9 mouse cellular contexts compared by ENCODE assay signal in genomic region chr13:60146994-60147856, GRCm38 (mm10). TPM values are rescaled to one million over a fixed set of nuclear protein-coding genes. Genes with fewer than 3 reads are reported as not detected.
DNase-seq lines count a peak whose midpoint lies in the region; ATAC-seq and TF ChIP-seq lines count a peak whose summit lies in the region.
"Had no signal": no experiment of that assay in that cellular context is flagged by ENCODE, and none has a peak within 500 bp of the region (broad histone marks: within the 10 kb centered on the region; RNA-seq: fewer than 3 reads in every experiment).

No protein-coding gene starts in this region.

- H3K9me3 ChIP-seq in heart, embryonic 13.5 days: no peaks in the 10 kb centered on the region
- no peaks in the 10 kb centered on the region for H3K9me3 ChIP-seq in embryonic facial prominence, embryonic 11.5 days (replicated peaks; ENCODE audit: control insufficient read depth, low read length)
- H3K9me3 ChIP-seq in intestine, embryonic 14.5 days (ENCODE audit: control insufficient read depth, low read length): no peaks in the 10 kb centered on the region
- H3K9me3 ChIP-seq in midbrain, postnatal 0 days (ENCODE audit: low read length): no peaks in the 10 kb centered on the region

- WGBS in heart, embryonic 13.5 days: 5% methylated on average over 21 of the region's 21 CpGs
- WGBS in embryonic facial prominence, embryonic 11.5 days: 2% methylated on average over 21 of the region's 21 CpGs
- 6% methylated on average over 21 of the region's 21 CpGs for WGBS in intestine, embryonic 14.5 days
- WGBS in midbrain, postnatal 0 days: 4% methylated on average over 21 of the region's 21 CpGs
- WGBS in cerebellum, adult 2 months: 6% methylated on average over 21 of the region's 21 CpGs

- H3K4me2 ChIP-seq in heart, embryonic 13.5 days: peak overlapping the region; percentile 76
- H3K4me2 ChIP-seq in embryonic facial prominence, embryonic 11.5 days (ENCODE audit: low read depth, low read length): peak overlapping the region; percentile 19
- peak overlapping the region; percentile 55 for H3K4me2 ChIP-seq in intestine, embryonic 14.5 days (ENCODE audit: low read length)
- peak overlapping the region; percentile 57 for H3K4me2 ChIP-seq in midbrain, postnatal 0 days (ENCODE audit: low read depth, low read length, poor library complexity, severe bottlenecking)

- no peak for TF ChIP-seq CTCF in midbrain, postnatal 0 days (IDR thresholded peaks at IDR 0.05)
- no peak for TF ChIP-seq CTCF in cerebellum, adult 2 months (IDR thresholded peaks at IDR 0.05; ENCODE audit: borderline replicate concordance, insufficient read depth, low read depth, low read length)

- H3K27me3 ChIP-seq in heart, embryonic 13.5 days (replicated peaks): no peaks in the 10 kb centered on the region; the same call in 1 of the 2 replicates
- H3K27me3 ChIP-seq in embryonic facial prominence, embryonic 11.5 days (ENCODE audit: control insufficient read depth, insufficient read depth, low read length): no peaks in the 10 kb centered on the region
- no peaks in the 10 kb centered on the region for H3K27me3 ChIP-seq in intestine, embryonic 14.5 days (replicated peaks; ENCODE audit: control insufficient read depth, insufficient read depth, low read length)
- H3K27me3 ChIP-seq in midbrain, postnatal 0 days (ENCODE audit: insufficient read depth, low read length): no peaks in the 10 kb centered on the region
- no peaks in the 10 kb centered on the region for H3K27me3 ChIP-seq in cerebellum, adult 2 months (ENCODE audit: control insufficient read depth, insufficient read depth, low read length)

- TF ChIP-seq POLR2A in cerebellum, adult 2 months (IDR thresholded peaks at IDR 0.05; ENCODE audit: borderline replicate concordance, insufficient read depth, low read length): no peak

- H3K9ac ChIP-seq in heart, embryonic 13.5 days: peak overlapping the region; percentile 80
- H3K9ac ChIP-seq in embryonic facial prominence, embryonic 11.5 days (replicated peaks; ENCODE audit: low read length): peak overlapping the region; percentile 47
- H3K9ac ChIP-seq in intestine, embryonic 14.5 days (ENCODE audit: low read length): peak overlapping the region; percentile 27; the same call in 1 of the 2 replicates
- peak overlapping the region; percentile 39; the same call in 1 of the 2 replicates for H3K9ac ChIP-seq in midbrain, postnatal 0 days (replicated peaks; ENCODE audit: low read length, poor library complexity, severe bottlenecking)

- H3K4me3 ChIP-seq in heart, embryonic 13.5 days: peak overlapping the region; percentile 49
- peak overlapping the region; percentile 9 for H3K4me3 ChIP-seq in embryonic facial prominence, embryonic 11.5 days (ENCODE audit: low read depth, low read length)
- H3K4me3 ChIP-seq in intestine, embryonic 14.5 days (ENCODE audit: low read depth, low read length): peak overlapping the region; percentile 20
- H3K4me3 ChIP-seq in midbrain, postnatal 0 days (ENCODE audit: low read depth, low read length): peak overlapping the region; percentile 26
- H3K4me3 ChIP-seq in cerebellum, adult 2 months (replicated peaks; ENCODE audit: insufficient read depth, low read depth, low read length): no peak overlapping the region
- H3K4me3 ChIP-seq: myocyte had no signal

- H3K4me1 ChIP-seq in heart, embryonic 13.5 days: peaks cover 13% of the 10 kb centered on the region; the same call in 1 of the 2 replicates
- H3K4me1 ChIP-seq in embryonic facial prominence, embryonic 11.5 days (ENCODE audit: control insufficient read depth, insufficient read depth, low read length): peaks cover 7% of the 10 kb centered on the region; the same call in 1 of the 2 replicates
- peaks cover 12% of the 10 kb centered on the region for H3K4me1 ChIP-seq in intestine, embryonic 14.5 days (replicated peaks; ENCODE audit: control insufficient read depth, insufficient read depth, low read length)
- peaks cover 13% of the 10 kb centered on the region; the same call in 1 of the 2 replicates for H3K4me1 ChIP-seq in midbrain, postnatal 0 days (ENCODE audit: insufficient read depth, low read length)
- H3K4me1 ChIP-seq in cerebellum, adult 2 months (ENCODE audit: control insufficient read depth, insufficient read depth, low read length): no peaks in the 10 kb centered on the region; the same call in 1 of the 2 replicates

- no peak for ATAC-seq in heart, embryonic 13.5 days (ENCODE audit: extremely low read depth, insufficient number of reproducible peaks, low FRiP score, low TSS enrichment)
- ATAC-seq in embryonic facial prominence, embryonic 11.5 days (replicated peaks; ENCODE audit: insufficient number of reproducible peaks, low FRiP score, low TSS enrichment, low read depth): peak; percentile 63
- peak; percentile 37 for ATAC-seq in intestine, embryonic 14.5 days (replicated peaks; ENCODE audit: low FRiP score, low TSS enrichment, low read depth)
- peak; percentile 62 for ATAC-seq in midbrain, postnatal 0 days (ENCODE audit: low FRiP score)

- no peak overlapping the region for H3K27ac ChIP-seq in heart, embryonic 13.5 days (replicated peaks)
- H3K27ac ChIP-seq in embryonic facial prominence, embryonic 11.5 days (replicated peaks; ENCODE audit: low read depth, low read length): peak overlapping the region; percentile 74
- H3K27ac ChIP-seq in intestine, embryonic 14.5 days (ENCODE audit: low read depth): peak overlapping the region; percentile 62
- H3K27ac ChIP-seq in midbrain, postnatal 0 days (ENCODE audit: low read depth, low read length): peak overlapping the region; percentile 47; the same call in 1 of the 2 replicates
- H3K27ac ChIP-seq in cerebellum, adult 2 months (ENCODE audit: insufficient read depth, low read length): no peak overlapping the region

- no peaks in the 10 kb centered on the region for H3K36me3 ChIP-seq in heart, embryonic 13.5 days
- H3K36me3 ChIP-seq in embryonic facial prominence, embryonic 11.5 days (replicated peaks; ENCODE audit: control insufficient read depth, insufficient read depth, low read depth, low read length): no peaks in the 10 kb centered on the region
- no peaks in the 10 kb centered on the region for H3K36me3 ChIP-seq in intestine, embryonic 14.5 days (ENCODE audit: control insufficient read depth, insufficient read depth, low read length)
- no peaks in the 10 kb centered on the region for H3K36me3 ChIP-seq in midbrain, postnatal 0 days (ENCODE audit: insufficient read depth, low read length)

- DNase-seq in heart, adult 9 months (ENCODE audit: low spot score in 2 of 2): no peak
- peak; percentile 81 for DNase-seq in embryonic facial prominence, embryonic 11.5 days (ENCODE audit: low spot score)
- peak; percentile 62 for DNase-seq in intestine, embryonic 14.5 days (ENCODE audit: low spot score)
- DNase-seq in midbrain, postnatal 0 days (ENCODE audit: low spot score): peak; percentile 49
- DNase-seq in cerebellum, adult 2 months: no peak
- no peak for DNase-seq in testis, postnatal 14 days (ENCODE audit: low spot score)
- DNase-seq in gastrocnemius, postnatal 10 days: no peak

RNA-seq across cellular contexts. Expression of gene Gas1, which starts 29.9 kb away (rescaled TPM):
- 26.2 and 30.3 TPM in 2 replicates for polyA plus RNA-seq in heart, embryonic 13.5 days (2015; fragmentation: Nextera tagmentation; extraction: Ambion mirVana)
- 151 and 157 TPM in 2 replicates for polyA plus RNA-seq in embryonic facial prominence, embryonic 11.5 days (2014; fragmentation: Nextera tagmentation; extraction: Ambion mirVana)
- 116 and 120 TPM in 2 replicates for polyA plus RNA-seq in intestine, embryonic 14.5 days (2014; fragmentation: Nextera tagmentation; extraction: Ambion mirVana)
- 40.9 and 53.4 TPM in 2 replicates for total RNA-seq in midbrain, postnatal 0 days (2014; rRNA removed)
- 12.3 and 12.9 TPM in 2 replicates for polyA plus RNA-seq in midbrain, postnatal 0 days (2015; fragmentation: Nextera tagmentation; extraction: Ambion mirVana)
- 13.1 and 17.6 TPM in 2 replicates for polyA plus RNA-seq in cerebellum, adult 2 months (2012; rRNA removed)
- 10 to 100 TPM; 68.7 to 70.5 TPM for total RNA-seq in gastrocnemius, postnatal 10 days (2021)

Comparison
In these comparisons a context has a peak if more than half of its experiments do, and no peak if none do; other contexts are left out.
1. H3K27ac ChIP-seq: peak in embryonic facial prominence, embryonic 11.5 days (single experiment), intestine, embryonic 14.5 days (single experiment) and midbrain, postnatal 0 days (single experiment); none in heart, embryonic 13.5 days (single experiment) and cerebellum, adult 2 months (single experiment).
2. H3K4me2 ChIP-seq: peak in every context shown above with its lines; median percentile 76 in heart, embryonic 13.5 days; 57 in midbrain, postnatal 0 days; 55 in intestine, embryonic 14.5 days; 19 in embryonic facial prominence, embryonic 11.5 days.
3. H3K9ac ChIP-seq: peak in every context shown above with its lines; median percentile 80 in heart, embryonic 13.5 days; 47 in embryonic facial prominence, embryonic 11.5 days; 39 in midbrain, postnatal 0 days; 27 in intestine, embryonic 14.5 days.
4. DNase-seq: peak in embryonic facial prominence, embryonic 11.5 days (single experiment), intestine, embryonic 14.5 days (single experiment) and midbrain, postnatal 0 days (single experiment); none in heart, adult 9 months (0 of 2), cerebellum, adult 2 months (0 of 2), testis, postnatal 14 days (single experiment) and gastrocnemius, postnatal 10 days (single experiment).